Mouse (Mus musculus) hindbrain, postnatal 0 days (tissue): ENCODE measurements around the gene Clock. TPM values are rescaled to one million over a fixed set of nuclear protein-coding genes. Genes with fewer than 3 reads are reported as not detected.

Experiments
- ATAC-seq: fragments of 200-750 bp; cut with Nextera tagmentation; 2 replicates; pipeline ENCODE4 v1.8.0; 2017; ENCODE audit warnings: mild to moderate bottlenecking, moderate TSS enrichment, moderate library complexity
- DNase-seq: peaks from one replicate; pipeline ENCODE4 v3.0.0-alpha.2; 2015; ENCODE audit warnings: low spot score
- H3K27ac ChIP-seq: fragments of 300-500 bp; sonication (generic); 2 replicates; pipeline ENCODE4 v1.5.1; 2014; ENCODE audit warnings: mild to moderate bottlenecking
- H3K27me3 ChIP-seq: fragments of 300-500 bp; sonication (generic); 2 replicates; pipeline ENCODE4 v1.6.1; 2014; ENCODE audit warnings: low read length, mixed read lengths; ENCODE audit not compliant: insufficient read depth
- H3K36me3 ChIP-seq: fragments of 300-500 bp; sonication (generic); 2 replicates; pipeline ENCODE4 v1.6.1; 2014; ENCODE audit warnings: low read length, mixed read lengths; ENCODE audit not compliant: insufficient read depth
- H3K4me1 ChIP-seq: fragments of 300-500 bp; sonication (generic); 2 replicates; pipeline ENCODE4 v1.6.1; 2014; ENCODE audit warnings: antibody characterized with exemption, low read length, mixed read lengths; ENCODE audit not compliant: insufficient read depth
- H3K4me2 ChIP-seq: fragments of 300-500 bp; sonication (generic); 2 replicates; pipeline ENCODE4 v1.6.1; 2014; ENCODE audit warnings: low read depth, mild to moderate bottlenecking, low read length, moderate library complexity, mixed read lengths
- H3K4me3 ChIP-seq: fragments of 300-500 bp; sonication (generic); 2 replicates; pipeline ENCODE4 v1.5.1; 2014; ENCODE audit warnings: low read length
- H3K9ac ChIP-seq: fragments of 300-500 bp; sonication (generic); replicated peaks from 2 replicates; pipeline ENCODE4 v1.6.1; 2014; ENCODE audit warnings: mild to moderate bottlenecking, low read length, moderate library complexity, mixed read lengths
- H3K9me3 ChIP-seq: fragments of 300-500 bp; sonication (generic); 2 replicates; pipeline ENCODE4 v1.6.1; 2016; ENCODE audit warnings: low read length, mixed read lengths
- CTCF ChIP-seq: IDR thresholded peaks from 2 replicates; pipeline ENCODE4 v1.5.1; 2016; ENCODE audit warnings: antibody characterized with exemption, control low read depth, low read depth
- WGBS: fragments of 180-500 bp; shearing (Covaris S2); extraction: QIAGEN DNeasy Blood & Tissue Kit; methylation state at CpG from one replicate; pipeline ENCODE4 v1.1.7; 2014; 5-methylcytosine and 5-hydroxymethylcytosine counted together
- polyA plus RNA-seq: library from polyadenylated mRNA; unstranded; fragments of >200 nt; fragmentation: Nextera tagmentation; extraction: Ambion mirVana; gene quantifications from 2 replicates; pipeline ENCODE4 v1.2.1, GENCODE M21; 2015
- total RNA-seq: library from RNA; depleted of rRNA; stranded (reverse); fragments of >200 nt; gene quantifications from 2 replicates; pipeline ENCODE4 v1.2.3, GENCODE M21; 2014

Gene Clock
- total and polyA plus RNA-seq, 2 experiments from 2014 or later = 11.2 to 23.3 TPM

DNA sequence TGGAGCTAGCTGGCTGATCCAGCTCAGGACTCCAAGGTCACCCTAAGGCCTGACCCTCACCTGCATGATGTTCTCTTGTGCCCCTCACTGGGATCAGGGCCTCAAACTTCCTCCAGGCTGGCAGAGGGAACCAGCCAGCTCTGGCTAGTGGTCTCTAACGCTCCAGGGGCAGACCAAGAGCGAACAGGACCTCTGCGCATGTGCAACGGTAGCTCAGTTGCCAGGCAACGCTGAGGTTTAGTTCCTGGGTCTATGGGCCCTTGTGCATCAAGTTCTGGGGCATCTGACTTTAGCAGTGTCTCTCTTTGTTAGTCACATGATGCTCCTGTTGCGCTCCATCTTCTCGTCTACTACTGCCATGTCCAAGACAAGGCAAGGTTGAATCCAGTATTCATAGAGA, 26.4 kb upstream of the Clock start, which contains the start of gene Pdcl2:
Gene Pdcl2, minus strand, starts transcription at position 204 of the 400 bp plus-strand sequence.
- TF ChIP-seq CTCF = no peak
- ATAC-seq = no peak
- Histone ChIP-seq H3K27me3 (no peaks in the 10 kb centered on the region), H3K36me3 (no peaks in the 10 kb centered on the region), H3K4me3 (no peak within 1 kb of the TSS), H3K9me3 (no peaks in the 10 kb centered on the region), H3K9ac (no peak within 1 kb of the TSS), H3K4me1 (no peaks in the 10 kb centered on the region), H3K27ac (no peak within 1 kb of the TSS), H3K4me2 (no peak within 1 kb of the TSS)
- DNase-seq = no peak
- 85% methylated on average over 7 of the region's 7 CpGs for WGBS

GRCm38 (mm10) chr5:76327296-76327695, 22.7 kb upstream of the Clock start:
- no peak overlapping the region for H3K27ac ChIP-seq
- H3K9me3 ChIP-seq = no peaks in the 10 kb centered on the region
- no peak overlapping the region for H3K4me2 ChIP-seq
- WGBS = 45% methylated on average over 2 of the region's 2 CpGs
- H3K27me3 ChIP-seq = no peaks in the 10 kb centered on the region
- no peak overlapping the region for H3K4me3 ChIP-seq
- no peaks in the 10 kb centered on the region for H3K36me3 ChIP-seq
- TF ChIP-seq CTCF = no peak
- ATAC-seq = no peak
- DNase-seq = no peak
- no peaks in the 10 kb centered on the region for H3K4me1 ChIP-seq
- no peak overlapping the region for H3K9ac ChIP-seq

DNA sequence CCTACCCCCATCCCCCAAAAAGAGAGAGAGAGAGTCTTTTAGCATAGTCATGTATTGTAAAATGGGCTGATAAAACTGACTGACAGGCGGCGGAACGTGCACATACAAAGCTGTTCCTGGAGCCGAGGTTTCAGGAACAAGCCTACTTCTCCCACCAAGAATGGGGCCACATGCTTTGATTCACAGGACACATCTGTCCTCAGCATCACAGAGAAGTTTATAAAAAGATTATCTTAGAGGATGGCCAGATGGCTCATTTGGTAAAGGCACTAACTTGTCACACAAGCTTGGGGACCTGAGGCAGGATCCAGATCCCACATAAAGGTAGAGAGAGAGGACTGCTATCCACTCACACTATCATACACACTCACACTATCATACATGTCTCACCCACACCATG, 20.5 kb upstream of the Clock start:
- Histone ChIP-seq H3K4me2 (no peak overlapping the region), H3K4me1 (no peaks in the 10 kb centered on the region; the same call in 1 of the 2 replicates), H3K36me3 (no peaks in the 10 kb centered on the region), H3K4me3 (no peak overlapping the region), H3K27ac (no peak overlapping the region), H3K9me3 (no peaks in the 10 kb centered on the region), H3K9ac (no peak overlapping the region), H3K27me3 (no peaks in the 10 kb centered on the region)
- no peak for TF ChIP-seq CTCF
- DNase-seq (no peak), ATAC-seq (no peak)
- WGBS = 88% methylated on average over 4 of the region's 4 CpGs

DNA sequence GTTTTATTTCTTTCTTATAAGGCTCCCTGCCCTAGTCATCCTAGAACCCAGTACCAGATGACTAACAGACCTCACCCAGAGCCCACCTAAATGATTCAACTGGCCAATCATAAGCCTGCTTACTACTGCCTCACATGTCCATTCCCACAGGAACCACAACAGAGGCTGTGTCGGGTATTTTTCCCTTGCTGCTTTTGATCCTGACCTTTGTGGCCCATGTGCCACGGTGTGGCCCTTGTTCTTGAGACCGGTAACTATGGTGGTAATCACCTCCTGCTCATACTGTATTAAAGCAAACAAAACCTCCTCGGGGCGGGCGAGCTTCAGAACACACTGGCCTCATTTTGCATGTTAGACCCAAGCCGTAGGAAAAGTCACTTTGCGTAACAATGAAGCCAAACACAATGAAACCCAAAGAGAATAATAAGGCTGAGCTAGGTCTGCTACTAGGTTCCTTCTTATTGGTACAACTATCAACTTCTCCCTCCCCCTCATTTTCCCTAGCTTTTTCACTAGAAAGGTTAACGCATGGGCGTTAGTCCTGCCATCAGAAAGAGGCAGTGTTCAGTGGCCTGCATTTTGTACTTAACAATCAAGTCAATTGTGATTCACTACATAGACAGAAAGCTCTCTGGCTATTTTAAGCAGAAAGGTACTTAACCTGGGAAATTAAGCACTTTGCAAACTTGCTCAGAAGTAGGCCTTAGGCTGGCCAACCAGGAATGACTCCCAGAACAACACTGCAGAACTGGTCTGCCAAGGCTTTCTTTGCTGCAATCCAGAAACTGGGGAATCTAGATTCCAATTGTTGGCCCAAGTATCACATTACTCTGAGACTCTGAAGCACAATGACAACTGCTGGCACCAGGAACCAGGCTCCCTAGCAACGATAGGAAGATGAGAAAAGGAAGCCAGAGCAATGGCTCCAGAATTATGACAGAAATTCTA, 16.9 kb upstream of the Clock start:
- no peaks in the 10 kb centered on the region for H3K9me3 ChIP-seq
- no peak for ATAC-seq
- no peak for TF ChIP-seq CTCF
- H3K9ac ChIP-seq = no peak overlapping the region
- H3K36me3 ChIP-seq = no peaks in the 10 kb centered on the region
- H3K4me1 ChIP-seq = no peaks in the 10 kb centered on the region; the same call in 1 of the 2 replicates
- H3K27me3 ChIP-seq = no peaks in the 10 kb centered on the region
- DNase-seq = peak; percentile 31
- no peak overlapping the region for H3K4me2 ChIP-seq
- H3K4me3 ChIP-seq = no peak overlapping the region
- 26% methylated on average over 11 of the region's 11 CpGs for WGBS
- no peak overlapping the region for H3K27ac ChIP-seq

DNA sequence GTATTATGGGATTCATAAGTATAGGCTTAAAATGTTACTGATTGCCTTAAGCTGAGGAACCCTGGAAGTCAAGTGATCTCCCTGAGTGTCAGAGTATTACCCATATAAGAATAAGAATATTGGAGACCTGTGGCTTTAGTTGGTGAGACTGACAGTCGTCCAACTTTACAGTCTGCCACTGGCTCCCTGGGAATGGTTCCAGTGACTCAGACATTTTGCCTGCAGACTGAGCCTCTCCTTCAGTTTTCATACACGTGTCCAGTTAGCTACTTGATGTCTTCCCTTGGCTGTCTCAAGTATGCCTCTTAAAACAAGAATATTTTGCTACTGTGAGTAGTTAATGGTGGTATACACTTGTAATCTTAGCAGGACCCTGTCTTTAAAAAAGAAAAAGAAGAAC, 3.6 kb upstream of the Clock start:
- no peak overlapping the region for H3K4me2 ChIP-seq
- ATAC-seq (no peak), DNase-seq (no peak)
- 62% methylated on average over 2 of the region's 2 CpGs for WGBS
- H3K4me1 ChIP-seq = no peaks in the 10 kb centered on the region
- no peaks in the 10 kb centered on the region for H3K27me3 ChIP-seq
- no peak overlapping the region for H3K27ac ChIP-seq
- TF ChIP-seq CTCF = no peak
- no peak overlapping the region for H3K9ac ChIP-seq
- H3K9me3 ChIP-seq = no peaks in the 10 kb centered on the region
- H3K36me3 ChIP-seq = no peaks in the 10 kb centered on the region
- H3K4me3 ChIP-seq = no peak overlapping the region

GRCm38 (mm10) chr5:76306261-76306660, 1.7 kb upstream of the Clock start:
- H3K4me3 ChIP-seq = no peak overlapping the region
- H3K9me3 ChIP-seq = no peaks in the 10 kb centered on the region
- no peak for ATAC-seq
- DNase-seq = no peak
- no peak overlapping the region for H3K4me2 ChIP-seq
- peaks cover 4% of the 10 kb centered on the region; the same call in 1 of the 2 replicates for H3K4me1 ChIP-seq
- H3K27ac ChIP-seq = no peak overlapping the region
- H3K9ac ChIP-seq = no peak overlapping the region
- WGBS = 64% methylated on average over 3 of the region's 3 CpGs
- H3K36me3 ChIP-seq = no peaks in the 10 kb centered on the region
- H3K27me3 ChIP-seq = no peaks in the 10 kb centered on the region
- TF ChIP-seq CTCF = no peak

DNA sequence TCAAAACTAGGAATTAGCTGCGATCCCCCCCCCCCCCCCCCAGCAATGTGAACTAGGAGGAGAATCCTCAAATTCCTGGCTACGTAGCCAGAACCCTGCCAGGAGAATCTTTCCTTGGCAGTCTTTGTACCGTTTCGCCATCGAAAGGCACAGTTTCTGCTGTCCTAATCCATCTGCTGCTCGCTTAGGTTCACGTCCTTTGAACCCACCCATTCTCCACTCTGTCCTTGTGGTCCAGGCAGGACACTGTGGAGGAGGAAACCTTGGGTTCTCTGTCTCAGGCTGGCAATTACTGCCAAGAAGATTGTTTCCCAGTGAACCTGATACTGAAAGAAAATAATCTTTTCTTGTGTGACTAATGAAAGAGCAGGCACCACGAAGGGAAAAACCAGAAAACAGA, 1.0 kb upstream of the Clock start:
- H3K4me3 ChIP-seq = peak overlapping the region; percentile 99
- peak overlapping the region; percentile 93 for H3K4me2 ChIP-seq
- H3K9me3 ChIP-seq = no peaks in the 10 kb centered on the region
- H3K27ac ChIP-seq = no peak overlapping the region
- ATAC-seq (no peak), DNase-seq (peak; percentile 17)
- no peak for TF ChIP-seq CTCF
- H3K4me1 ChIP-seq = peaks cover 6% of the 10 kb centered on the region; the same call in 1 of the 2 replicates
- H3K27me3 ChIP-seq = no peaks in the 10 kb centered on the region
- 2% methylated on average over 8 of the region's 8 CpGs for WGBS
- H3K36me3 ChIP-seq = no peaks in the 10 kb centered on the region
- peak overlapping the region; percentile 98; the same call in 1 of the 2 replicates for H3K9ac ChIP-seq
